Mouse (Mus musculus): ENCODE results near the gene Tlr12.

GRCm38 (mm10) chr4:128593286-128593685, 25.1 kb downstream of the Tlr12 start:
- TF ChIP-seq POLR2A (IDR thresholded peaks at IDR 0.05; ENCODE audit: extremely low read depth, insufficient read depth, low read length): no peak
- TF ChIP-seq CTCF (IDR thresholded peaks at IDR 0.05; ENCODE audit: low read depth, low read length): no peak
